Mouse (Mus musculus): ENCODE data around the gene Safb2.
A peak's percentile ranks its signal among the peaks of the same experiment; 100 is the strongest.

The Safb2 gene

DNA sequence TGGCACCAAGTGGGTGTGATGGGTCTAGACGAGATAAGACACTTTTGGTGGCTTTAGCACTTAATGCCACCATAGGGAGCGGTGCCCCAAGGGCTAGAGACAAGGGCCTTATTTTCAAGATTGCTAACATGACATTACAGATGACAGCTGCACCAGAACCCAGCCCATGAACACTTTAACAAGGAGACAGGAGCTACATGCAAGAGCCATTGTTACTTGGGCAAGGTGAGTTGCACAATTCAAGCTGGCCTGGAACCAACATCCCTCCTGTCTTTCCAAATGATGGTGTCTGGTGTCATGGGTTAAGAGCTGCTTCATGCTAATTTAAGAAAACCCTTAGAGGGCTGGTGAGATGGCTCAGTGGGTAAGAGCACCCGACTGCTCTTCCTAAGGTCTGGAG lies 25.0 kb downstream of the Safb2 start:
- no peak for DNase-seq

DNA sequence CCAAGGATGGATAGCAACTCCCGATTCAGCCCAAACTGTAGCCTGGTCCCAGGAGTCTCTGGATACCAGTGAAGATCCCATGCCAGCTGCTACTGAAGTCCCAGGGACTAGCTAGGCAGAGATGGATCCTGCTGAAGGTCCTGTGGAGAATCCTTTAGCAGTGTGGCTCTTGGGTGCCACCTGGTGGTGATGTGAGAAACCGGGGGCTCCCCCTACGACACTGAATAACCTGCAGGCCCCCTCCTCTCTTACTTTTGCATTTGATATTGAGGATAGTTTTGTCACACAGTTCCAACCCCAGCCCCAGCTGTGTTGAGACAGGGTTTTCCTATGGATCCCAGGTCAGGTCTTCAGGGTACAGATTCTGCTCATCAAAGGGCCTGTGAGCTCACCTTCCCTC lies 25.9 kb downstream of the Safb2 start:
- DNase-seq: peak; percentile 69 to 80

DNA sequence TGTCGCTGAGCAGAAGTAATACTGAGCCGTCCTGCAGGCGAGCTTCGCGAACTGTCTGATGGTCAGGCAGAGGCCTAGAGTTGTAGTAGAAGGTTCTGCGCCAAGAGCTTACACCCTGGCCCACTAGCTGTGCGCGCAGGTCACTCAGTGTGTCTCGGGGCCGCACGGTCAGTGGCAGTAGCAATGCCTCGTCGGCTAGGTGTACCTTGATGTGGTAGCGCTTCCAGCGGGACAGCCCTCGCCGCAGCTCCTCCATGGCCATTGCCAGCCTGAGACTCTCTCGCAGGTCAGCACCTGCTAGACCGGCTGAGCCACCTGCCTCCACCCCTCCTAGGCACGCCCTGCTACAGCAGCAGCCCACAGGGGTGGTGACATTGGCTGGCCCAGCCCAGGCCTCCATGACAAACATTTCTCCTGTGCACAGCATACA lies 30.2 kb downstream of the Safb2 start, which contains the start of gene Gm20219:
Gene Gm20219, minus strand, starts transcription at position 266 of the 430 bp plus-strand sequence.
- no peak for DNase-seq

DNA sequence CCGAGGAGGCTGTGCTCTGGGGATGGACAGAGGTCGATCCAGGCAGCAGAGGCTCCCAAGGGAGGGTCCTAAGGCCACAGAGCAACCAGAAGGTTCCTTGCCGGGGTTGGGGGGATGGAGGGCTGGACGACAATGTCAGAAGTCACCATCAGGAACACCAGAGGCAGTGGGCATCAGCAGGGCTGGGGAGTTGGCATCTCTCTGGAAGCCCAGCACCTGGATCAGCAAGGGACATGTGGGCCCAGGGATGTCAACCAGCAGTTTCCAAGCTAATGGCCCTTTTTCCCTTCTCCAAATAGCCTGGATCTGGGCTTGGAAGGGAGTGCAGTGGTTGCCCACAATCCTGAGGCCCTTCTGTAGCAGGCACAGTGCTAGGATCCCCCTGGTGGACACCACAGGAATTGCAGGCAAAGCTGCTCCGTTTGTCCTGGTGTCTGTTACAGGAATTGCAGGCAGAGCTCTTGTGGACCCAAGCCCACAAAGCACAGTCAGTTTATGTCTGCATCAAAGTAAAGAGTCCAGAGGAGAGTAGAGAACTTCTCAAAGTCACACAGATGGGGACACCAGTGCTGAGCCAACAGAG lies 31.5 kb downstream of the Safb2 start:
- peak; percentile 65 to 79 for DNase-seq

DNA sequence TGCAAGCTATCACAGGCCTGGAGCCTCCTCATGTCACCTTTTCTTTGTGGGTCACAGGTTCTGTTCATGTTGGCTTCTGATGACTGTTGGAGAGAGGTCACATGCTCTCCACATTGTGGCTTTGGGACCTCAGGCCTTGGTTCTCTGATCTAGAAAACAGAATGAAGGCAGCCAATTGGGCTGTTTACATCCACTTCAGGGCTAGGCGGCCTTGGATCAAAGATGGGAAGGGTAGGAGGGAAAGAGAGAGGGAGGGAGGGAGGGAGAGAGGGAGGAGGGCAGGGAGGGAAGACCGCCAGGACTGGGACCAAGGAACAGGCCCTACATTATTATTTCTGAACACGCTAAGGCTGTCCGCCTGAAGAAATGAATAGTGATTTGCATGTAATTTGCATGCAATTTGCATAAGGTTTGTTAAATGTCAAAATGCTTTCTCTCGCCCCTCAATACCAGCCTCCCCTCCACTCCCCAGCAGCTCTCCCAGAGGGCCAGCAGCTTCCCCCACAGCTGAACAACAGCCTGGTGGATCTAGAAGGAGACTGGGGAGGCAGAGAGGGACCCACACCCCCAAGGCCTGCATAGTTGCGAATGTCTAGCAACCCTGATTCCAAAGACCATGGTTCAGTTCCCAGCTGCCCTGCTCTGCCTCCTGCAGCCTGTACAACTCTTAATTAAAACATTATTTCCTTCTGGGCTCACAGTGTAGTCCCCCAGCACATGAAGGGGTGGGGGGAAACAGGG lies 32.4 kb downstream of the Safb2 start:
- no peak for DNase-seq

DNA sequence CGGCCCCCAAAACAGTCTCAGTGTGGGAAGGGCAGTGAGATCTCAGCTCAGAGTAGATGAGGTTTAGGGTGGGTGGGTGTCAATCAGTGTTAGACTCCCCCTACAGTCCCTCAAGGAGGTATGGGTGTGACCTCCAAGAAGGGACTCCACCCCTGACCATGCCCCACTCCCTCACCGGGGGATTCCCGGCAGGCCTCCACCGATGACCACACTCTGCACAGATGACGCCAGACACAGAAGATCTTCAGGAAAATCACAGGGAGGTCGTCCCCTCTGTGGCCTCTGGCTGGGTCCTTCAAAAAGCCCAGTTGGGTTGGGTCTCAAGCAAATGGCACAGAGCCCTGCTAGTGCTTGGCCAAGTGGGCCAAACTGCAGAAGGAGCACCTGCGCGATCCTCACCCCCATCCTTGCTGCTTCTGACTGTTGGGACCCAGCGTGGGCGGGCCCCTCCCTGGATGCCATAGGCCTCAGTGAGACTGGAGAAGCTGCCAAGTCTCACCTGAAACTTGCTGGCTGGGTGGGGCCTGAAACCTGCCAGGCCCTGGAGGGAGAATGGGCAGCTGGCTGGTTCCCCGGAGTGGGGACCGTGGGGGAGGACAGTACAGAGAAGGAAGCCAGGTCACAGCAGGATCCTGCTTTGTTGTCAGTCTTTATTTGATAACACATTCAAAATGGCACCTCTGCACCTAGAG lies 33.5 kb downstream of the Safb2 start:
- peak in 1 of 2 experiments; percentile 21 for DNase-seq

DNA sequence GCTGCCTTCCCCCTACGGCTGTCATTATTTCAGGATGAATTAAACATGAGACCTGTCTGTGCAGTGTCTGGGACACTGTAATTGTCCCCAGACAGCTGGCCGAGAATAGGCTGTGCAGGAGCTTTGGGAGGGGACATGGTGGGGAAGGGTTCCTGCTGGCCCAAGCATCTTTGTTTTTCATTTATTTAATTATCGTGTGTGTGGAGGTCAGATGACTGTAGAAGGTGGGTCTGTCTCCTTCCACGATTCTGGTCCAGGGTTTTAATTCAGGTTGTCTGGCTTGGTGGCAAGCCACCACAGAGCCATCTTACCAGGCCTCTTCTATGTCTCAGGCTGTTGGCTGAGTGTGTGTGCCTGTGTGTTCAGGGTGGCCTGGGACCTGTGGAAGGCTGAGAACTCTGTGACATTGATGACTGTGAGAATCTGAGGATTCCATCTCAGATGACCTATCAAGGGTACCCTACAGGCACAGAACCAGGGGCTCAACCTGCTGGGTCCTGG lies 35.7 kb downstream of the Safb2 start:
- DNase-seq: peak in 1 of 2 experiments; percentile 5

DNA sequence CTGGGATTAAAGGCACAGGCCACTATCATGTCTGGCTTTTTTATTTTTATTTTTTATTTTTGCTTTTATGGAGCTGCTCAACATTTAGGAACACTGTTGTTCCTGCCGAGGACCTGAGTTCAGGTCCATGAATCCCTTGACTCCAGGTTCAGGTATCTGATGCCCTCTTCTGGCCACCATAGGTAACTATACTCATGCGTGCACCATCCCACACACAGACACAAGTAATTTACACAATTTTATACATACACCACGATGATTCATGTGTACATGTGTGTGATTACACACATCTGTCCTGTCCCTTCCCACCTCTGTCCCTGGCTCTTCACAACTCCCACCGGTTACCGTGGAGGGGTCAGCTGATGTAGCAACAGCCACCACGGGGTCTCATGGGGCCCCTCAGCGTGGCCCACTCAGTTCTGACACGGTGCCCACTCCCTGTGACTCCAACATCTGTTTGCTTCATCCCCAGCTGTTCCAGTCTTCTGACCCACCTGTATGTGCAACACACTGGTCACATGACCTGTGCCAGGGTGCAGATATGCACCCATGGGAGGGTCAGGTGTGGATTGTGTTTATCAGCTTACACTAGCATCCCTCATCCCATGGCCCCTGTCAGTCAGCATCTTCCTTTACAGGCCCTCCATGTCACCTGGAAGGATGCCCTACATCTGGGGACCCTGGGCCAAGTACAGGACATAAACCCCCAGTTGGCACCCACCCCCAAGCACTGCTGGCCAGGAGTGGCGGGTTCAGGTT lies 36.4 kb downstream of the Safb2 start:
- peak in 1 of 2 experiments; percentile 27 for DNase-seq

DNA sequence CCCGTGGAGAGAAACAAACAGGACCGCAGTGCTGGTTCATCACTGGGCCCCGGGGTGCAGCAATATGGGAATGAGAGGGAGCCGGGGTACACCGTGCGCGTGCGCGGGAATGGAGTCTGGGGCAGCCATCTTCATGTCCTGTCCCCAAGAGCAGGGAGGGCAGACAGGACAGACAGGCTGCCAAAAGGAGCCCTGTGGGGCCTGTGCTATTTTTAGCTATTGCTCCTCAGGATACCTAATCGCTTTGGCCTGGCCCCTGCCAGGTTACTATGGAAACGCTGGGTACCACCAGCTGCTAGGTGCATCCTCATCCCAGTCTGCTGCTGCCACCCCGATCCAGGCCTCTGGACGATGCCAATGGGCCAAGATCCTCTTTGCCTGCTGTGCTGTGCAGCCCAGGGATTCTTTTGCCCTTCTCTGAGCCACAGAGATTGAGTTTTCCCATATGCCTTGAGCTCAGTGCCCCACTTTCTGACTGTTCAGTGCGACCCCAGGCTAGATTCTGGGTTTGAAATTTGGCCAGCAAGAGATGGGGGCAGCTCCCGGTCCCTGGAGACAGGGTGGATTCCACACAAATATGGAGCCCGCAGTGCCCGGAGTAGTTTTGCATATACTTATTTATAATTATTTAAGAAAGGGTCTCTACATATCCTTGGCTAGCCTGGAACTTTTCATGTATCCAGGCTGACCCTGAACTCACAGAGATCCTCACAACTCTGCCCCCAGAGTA lies 37.1 kb downstream of the Safb2 start:
- peak; percentile 83 to 89 for DNase-seq

DNA sequence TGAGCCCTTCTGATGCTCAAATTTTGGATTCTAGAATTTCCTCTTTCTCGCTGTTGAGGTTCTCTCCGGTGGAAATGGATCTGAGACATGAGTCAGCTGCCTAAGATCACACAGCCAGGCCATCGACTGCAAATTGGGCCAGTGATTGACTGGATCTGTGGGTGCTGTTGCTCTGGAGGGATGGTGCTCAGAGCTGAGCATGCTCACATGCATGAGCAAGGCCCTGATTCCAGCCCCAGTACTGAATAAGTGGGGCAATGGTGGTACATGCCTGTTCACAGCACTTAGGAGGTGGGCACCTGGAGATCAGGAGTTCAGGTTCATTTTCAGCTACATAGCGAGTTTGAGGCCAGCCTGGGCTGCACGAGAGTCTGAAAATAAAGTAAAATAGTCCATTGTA lies 37.8 kb downstream of the Safb2 start:
- no peak for DNase-seq

DNA sequence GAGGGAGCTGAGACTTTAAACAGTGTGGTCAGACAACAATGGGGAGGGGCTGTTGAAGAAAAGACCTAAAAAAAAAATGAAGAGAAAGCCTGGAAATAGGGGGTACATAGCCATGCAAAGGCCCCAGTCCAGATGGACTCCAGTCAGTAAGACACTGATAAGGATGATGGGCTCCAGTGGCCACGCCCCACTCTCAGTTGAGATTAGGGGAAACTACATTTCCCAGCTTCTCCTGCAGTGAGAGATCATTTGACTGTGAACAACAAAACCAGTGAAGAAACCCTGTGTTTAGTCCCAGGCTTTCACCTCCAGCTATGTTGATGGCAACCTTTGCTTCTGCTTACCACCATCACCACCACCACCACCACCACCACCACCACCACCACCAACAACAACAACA lies 38.4 kb downstream of the Safb2 start:
- DNase-seq: no peak

DNA sequence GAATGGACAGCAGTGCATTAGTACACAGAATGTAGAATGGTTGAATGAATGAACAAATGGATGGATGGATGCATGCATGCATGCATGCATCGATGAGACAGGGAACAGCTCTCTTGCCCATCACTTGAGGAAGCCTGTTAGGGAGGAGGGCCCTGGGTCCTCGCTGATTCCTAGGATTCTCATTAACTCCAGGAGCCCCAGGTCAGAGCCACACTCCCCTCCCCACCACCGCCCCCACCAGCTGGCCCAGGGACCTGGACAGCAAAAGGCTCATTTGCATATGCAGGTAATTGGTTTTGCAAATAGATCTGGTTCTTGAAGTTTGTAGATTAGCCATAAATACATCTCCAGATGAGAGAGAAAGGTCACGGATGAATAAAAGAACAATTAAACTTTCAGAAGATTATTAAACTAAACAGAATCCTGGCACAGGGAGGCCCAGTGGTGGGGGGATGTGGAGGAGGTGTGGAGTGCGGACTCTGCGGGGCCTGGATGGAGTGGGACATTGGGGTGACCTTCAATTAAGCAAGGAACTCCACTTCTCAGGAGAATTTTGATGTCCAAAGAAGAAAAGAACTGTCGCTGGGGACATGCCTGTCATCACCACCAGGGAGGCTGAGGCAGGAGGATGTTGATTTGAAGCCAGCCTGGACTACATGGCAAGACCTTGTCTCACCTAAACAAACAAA lies 39.5 kb downstream of the Safb2 start:
- no peak for DNase-seq

DNA sequence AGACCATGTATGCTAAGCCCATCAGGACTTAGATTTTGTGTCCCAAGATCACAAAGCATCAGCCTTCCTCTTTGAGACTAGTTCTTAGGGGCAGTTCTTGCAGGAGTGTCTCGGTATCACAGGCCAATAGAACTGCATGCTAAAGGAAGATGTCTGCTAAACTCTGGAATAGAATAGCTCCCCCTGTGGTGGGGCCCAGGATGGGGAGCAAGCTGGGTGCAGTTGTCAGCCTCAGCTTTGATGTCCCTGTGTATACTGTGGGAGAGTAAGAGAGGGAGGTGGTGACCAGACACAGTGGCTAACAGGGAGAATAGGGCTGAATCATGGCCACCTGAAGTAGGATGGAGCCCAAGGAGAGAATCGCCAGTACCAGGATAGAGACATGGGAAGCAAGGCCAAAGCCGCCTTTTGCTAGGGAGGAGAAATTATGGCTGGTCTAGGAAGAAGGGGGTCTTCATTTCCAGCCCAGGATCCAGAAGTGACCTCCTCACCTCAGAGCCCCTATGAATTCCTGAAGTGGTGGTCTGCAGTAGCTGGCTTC lies 40.6 kb downstream of the Safb2 start:
- no peak for DNase-seq

DNA sequence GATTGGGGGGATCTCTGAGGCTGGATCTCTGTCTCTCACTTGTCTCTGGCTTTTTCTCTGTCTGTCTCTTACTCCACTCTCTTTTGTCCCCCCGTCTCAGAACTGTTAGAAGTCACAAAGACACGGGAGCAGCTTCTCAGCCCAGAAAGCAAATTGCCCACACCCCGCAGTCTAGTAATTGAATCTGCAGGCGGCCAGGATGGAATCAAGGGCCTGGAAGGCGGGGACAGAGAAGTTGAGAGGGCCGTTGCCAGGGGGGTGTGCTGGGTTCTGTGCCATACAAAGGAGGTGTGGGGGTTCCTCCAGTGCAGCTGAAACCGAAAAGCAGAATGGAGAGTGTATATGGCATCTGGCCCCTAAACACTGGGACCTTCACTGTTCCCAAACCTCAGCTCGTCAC lies 41.6 kb downstream of the Safb2 start:
- no peak for DNase-seq

DNA sequence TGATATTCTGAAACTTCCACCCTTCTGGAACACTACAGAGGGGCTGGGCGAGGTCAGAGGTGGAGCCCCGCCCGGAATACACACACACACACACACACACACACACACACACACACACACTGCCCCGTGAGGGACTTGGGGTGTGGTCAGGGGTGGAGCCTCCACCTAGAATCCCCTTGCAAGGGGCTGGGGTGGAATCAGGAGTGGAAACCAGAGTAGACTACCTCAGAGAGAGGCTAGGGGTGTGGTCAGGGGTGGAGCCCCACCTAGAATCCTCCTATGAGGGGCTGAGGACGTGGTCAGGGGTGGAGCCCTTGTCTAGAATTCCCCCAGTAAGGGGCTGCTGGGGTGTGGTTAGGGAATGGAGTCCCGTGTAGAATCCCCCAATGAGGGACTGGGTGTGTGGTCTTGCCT lies 43.8 kb downstream of the Safb2 start:
- DNase-seq: no peak

DNA sequence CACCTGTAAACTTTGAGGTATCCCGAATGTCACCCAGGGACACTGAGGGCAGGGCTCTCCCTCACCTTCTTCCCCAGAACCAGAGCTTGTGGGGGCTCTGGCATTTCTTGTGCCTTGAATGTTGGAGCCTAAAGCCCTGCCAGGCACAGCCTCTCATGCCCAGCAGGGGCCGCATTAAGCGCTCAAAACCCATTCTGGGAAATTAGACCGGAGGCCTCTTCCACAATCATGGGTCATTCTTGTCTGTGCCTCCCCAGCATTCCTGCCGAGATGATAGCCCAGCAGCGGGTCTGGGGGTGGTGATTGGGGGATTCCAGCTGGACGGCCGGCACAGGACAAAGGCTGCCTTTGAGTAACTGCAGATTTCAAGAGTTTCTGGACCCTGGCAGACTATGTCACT lies 46.5 kb downstream of the Safb2 start:
- no peak for DNase-seq

DNA sequence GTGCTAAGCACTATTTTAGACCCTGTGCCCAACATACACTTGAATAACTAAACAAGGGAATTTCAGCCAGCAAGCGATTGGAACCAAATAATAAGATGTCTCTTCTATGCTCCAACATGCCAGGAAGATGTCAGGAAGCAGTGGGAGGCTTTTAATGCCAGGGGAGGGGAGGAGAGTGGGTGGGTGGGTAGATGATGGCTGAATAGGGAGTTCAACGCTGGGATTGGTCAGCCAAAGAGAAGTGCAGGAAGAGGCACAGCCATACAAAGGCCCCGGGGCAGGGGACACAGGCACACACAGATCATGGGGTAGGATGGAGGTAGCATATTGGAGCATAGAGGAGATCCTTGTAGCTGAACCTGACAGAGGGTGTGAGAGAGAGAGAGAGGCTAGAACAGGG lies 47.5 kb downstream of the Safb2 start:
- no peak for DNase-seq

DNA sequence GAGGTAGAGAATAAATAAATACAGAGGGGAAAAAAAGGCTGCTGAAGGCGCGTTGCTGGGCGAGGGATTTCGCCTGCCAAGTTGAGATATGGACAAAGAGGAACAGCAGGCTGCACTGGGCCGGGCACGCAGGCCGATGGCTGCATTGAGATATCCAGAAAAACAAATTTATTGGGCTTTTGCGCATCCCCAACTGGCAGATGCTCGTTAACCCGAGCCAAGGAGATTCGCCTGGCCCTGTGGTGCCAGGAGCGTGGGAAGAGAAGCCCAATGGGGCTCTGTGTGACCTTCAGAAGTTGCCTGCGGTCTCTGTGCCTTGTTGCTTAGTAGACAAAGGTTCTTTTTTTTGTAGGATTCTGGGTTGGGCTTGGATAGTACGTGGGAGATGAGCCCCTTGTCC lies 48.2 kb downstream of the Safb2 start:
- no peak for DNase-seq

DNA sequence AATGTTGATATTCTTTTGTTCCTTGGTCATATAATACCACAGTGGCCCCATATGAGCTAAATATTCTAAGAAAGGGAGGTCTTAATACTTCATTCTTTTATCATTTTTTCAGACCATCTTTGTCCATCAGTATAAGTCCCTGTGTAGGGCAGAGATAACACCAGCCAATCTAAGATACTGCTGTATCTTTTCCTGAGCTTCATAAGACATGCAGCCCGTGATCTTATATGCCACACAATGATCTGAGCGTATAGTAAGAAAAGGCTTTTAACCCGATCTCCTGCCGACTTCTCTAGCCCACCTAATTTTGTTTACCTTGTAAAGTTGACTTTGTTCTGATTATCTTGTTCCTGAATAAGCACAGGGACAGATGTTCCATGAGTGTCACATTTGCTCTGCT lies 59.4 kb downstream of the Safb2 start:
- DNase-seq: no peak

DNA sequence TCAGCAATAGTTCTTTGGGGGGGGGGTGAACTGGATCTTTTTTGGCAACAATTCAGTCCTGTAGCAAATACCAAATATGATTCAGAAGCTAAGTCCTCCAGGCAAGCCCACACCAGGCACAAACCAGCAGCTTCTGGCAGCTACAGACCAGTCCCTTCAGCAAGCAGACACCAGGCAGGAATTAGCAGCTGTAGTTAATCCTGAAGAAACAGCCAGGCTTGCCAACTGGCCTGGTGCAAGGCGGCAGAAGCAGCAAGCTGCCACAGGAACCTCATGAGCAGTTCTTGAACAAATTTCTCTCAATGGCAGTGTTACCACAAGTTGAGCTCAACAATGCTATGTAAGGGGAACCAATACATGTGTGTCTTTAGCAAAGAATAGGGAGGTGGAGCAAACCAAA lies 61.6 kb downstream of the Safb2 start:
- no peak for DNase-seq

DNA sequence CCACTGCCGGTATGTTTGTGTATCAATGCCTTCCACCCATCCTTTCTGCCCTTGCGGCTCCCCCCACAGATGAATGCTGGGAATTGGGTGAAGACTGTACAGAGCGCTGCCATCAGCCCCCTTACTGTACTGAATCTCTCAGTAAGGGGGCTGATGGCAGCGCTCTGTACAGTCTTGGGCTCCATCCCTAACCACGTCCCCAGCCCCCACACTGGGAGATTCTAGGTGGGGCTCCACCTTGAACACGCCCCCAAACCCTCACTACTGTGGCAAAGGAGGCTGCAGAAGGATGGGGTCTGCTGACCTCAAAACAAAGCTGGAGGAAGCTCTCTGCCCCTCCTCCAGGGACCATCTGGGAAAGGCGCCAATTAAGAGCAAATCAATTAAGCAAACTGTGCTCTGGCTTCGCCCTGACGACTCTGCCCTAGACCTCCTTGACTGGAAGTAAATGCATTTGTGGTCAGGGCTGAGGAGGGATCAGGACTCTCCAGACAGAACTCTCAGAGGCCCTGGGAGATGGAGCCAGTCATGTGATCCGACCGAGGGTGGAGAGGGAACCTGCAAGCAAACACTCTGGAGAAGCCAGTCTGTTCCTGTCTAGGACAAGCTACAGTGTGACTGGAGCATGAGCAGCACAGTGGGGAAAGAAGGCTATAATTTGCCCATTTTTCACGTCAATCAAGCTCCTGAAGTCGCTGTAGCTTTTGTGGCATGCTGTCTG lies 68.5 kb downstream of the Safb2 start:
- DNase-seq: no peak

Data from cerebellum, adult 18-20 months (tissue).